Mouse (Mus musculus) colon, adult 2 months (tissue): Measurements from ENCODE around the gene Rad51d. TPM values are rescaled to one million over a fixed set of nuclear protein-coding genes. Genes with fewer than 3 reads are reported as not detected.

ENCODE experiments used
- polyA plus RNA-seq: library from polyadenylated mRNA; depleted of rRNA; stranded (reverse); fragments of >200 nt; gene quantifications from 2 replicates; pipeline ENCODE4 v1.2.3, GENCODE M21; 2012; rRNA removed

Rad51d gene
- polyA plus RNA-seq, result 16.4 and 16.5 TPM in 2 replicates

DNA sequence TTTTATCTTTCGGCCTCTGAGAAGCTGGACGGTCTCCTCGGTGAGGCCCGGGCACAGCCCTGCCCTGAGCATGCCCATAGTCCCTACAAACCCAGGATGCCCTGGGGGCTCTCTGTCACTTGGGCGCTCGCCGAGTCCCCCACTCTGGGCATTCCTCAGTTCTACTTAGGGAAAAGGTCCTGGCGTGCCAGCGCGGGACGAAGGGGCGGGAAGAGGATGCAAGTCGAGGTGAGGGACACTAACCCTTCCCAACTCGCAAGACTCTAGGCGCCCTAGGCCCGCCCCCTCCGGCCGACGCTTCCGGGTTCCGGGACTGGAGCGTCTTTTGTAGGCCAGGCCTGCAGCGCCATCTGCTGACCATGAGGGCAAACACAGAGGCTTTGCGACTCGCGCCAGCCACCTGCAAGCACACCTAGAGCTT lies at the start of gene Rad51d:
Gene Rad51d (minus strand): TSS at position 273 of the 421 bp plus-strand sequence.

DNA sequence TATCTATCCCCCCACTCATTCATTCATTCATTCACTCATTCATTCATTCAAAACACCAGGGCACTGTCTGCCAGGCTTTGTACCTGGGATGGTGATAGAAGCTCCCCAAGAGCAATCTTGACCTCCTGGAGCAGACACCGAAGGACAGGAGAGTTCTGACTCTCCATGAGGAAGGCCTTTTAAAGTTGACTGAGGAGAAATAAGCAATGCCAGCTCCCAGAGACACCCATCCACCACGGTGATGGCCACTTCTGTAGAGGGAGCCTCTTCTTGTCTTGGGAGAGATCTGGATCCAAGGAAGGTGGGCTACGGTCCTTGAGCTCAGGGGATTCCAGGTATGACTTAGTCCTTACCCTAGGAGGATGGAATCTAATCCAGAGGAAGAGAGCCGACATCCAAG lies 19.8 kb upstream of the Rad51d start, which contains the start of gene Unc45b:
Gene Unc45b (plus strand): TSS at position 301 of the 400 bp plus-strand sequence.

DNA sequence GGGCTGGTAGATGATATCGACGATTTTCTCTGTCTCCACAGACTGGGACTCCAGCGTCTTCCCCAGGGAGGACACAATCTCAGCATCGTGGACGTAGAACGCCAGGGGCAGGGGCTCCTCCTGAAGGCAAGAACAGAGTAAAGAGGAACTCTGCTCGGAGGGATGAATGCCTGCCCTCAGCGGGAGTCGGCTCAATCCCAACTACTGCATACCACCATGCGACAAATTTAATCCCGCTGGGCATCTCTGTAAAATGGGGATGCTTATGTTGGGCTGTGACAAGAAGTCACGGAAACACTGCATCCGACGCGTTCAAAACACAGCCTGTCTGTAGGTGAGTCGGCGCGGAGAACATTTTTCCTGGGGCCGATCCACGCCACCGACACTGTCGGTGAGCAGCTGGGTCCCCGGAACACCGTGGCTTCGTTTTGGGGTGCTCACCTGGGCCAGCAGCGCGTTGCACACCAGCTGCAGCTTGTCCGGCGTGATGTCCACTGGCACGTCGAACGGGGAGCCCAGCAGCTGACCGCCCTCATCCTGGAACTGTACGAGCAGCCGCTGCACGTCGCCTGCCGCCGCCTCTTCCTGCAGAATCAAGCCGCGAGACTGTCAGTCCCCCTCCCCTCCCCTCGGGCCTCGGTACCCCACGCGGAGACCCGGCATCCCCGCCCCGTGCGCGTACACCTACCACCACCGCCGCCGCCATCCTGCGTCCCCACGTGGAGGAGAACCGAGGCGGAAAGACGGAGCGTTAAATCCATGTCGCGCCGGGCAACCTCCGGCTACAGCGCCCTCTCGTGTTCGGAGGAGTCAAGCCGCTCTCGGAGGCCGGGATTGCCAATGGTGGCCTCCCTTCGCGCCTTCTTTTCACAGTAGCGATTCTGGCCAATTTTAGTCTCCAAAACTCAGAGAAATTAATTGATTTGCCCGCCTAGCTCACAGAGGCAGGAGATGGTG lies 17.5 kb upstream of the Rad51d start, which contains the start of gene Nle1:
Gene Nle1 (minus strand): TSS at position 761 of the 957 bp plus-strand sequence.

DNA sequence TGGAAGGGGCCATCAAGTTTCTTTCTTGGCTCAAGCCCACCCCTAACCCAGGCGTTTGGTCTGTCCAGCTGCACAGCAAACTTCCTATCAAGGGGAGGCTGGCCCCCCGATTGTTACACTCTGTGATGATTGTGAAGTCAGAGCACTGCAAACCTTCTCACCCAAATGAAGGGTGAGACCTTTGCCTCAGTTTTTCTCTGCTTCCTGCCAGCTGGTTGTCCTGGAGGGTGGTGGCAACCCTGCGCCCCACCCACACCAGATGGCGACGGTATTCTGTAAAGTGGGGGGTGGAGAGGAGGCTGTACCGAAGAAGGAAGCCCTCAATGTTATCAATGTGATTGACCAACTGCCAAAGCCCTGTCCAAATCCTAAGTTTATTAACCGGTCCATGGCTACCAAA lies 1.5 kb upstream of the Rad51d start, which contains the start of gene Fndc8:
Gene Fndc8 (plus strand): TSS at position 189 of the 400 bp plus-strand sequence.

DNA sequence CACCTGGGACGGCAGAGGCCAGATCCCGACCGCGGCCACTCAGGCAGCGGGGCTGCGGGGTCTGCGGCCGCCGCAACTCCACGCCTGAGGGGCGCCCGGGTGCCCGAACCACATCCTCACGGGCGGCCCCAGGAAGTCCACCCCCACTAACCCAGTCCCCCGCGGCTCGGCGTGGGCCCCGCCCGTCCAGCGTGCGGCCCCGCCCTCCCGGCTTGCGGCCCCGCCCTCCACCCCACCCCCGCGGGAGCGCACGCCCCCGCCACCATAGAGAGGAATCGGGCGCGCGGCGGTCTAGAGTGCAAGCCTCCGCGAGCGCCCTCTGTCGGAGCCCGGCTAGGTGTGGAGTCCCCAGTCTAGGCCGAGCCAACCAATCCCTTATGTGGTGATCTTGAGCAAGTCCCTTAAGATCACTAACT lies 19.4 kb downstream of the Rad51d start, which contains the start of gene Rffl:
Gene Rffl (minus strand): TSS at position 180 of the 416 bp plus-strand sequence.

Other genes with a start within 250 kb of the Rad51d start
- 0.17 TPM in 1 of 2 replicates, not detected in the other for gene Cct6b, start 126.3 kb downstream of the Rad51d start, polyA plus RNA-seq
- 5.2 and 7.0 TPM in 2 replicates for gene Zfp830, start 126.3 kb downstream of the Rad51d start, polyA plus RNA-seq
- 9.1 and 11.4 TPM in 2 replicates for gene Lig3, start 109.5 kb downstream of the Rad51d start, polyA plus RNA-seq
- 17.8 and 21.8 TPM in 2 replicates for gene Rffl, start 19.4 kb downstream of the Rad51d start, polyA plus RNA-seq
- gene Fndc8, start 1.5 kb upstream of the Rad51d start, polyA plus RNA-seq, result 0.47 and 0.56 TPM in 2 replicates
- 35.4 and 36.8 TPM in 2 replicates for gene Nle1, start 17.8 kb upstream of the Rad51d start, polyA plus RNA-seq
- 1.0 and 1.6 TPM in 2 replicates for gene Unc45b, start 19.9 kb upstream of the Rad51d start, polyA plus RNA-seq
- gene Slfn5, start 60.7 kb upstream of the Rad51d start, polyA plus RNA-seq, result 0.74 and 2.1 TPM in 2 replicates
- gene Slfn9, start 101.2 kb upstream of the Rad51d start, polyA plus RNA-seq, result 0.97 and 1.2 TPM in 2 replicates
- gene Slfn8, start 130.2 kb upstream of the Rad51d start, polyA plus RNA-seq, result 0.23 and 0.30 TPM in 2 replicates
- gene Slfn2, start 174.5 kb upstream of the Rad51d start, polyA plus RNA-seq, result 2.1 and 2.2 TPM in 2 replicates
- 0.15 and 0.20 TPM in 2 replicates for gene Slfn1, start 226.2 kb upstream of the Rad51d start, polyA plus RNA-seq